Mouse (Mus musculus): ENCODE measurements around the gene Myod1. TPM values are rescaled to one million over a fixed set of nuclear protein-coding genes. Genes with fewer than 3 reads are reported as not detected.

Gene Myod1
- polyA plus RNA-seq, 1 experiment from 2014 or later = 2.6 TPM

DNA sequence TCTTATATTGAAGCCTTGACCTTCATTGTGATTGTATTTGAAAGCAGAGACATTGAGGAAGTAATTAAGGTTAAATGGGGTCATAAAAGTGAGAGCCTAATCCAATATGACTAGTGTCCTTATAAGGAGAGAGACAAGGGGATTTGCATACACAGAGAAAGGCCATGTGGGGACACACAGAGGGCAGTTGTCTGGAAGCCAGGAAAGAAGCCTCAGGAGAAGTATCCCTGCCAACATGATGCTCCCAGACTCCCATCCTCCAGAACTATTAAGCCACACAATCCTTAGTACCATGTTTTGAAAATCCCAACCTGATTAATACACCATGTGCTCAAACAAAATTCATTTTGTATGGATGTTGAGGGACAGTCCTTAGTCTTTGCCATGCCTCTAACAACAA is 14.5 kb upstream of the Myod1 start:
- Histone ChIP-seq H3K27me3 (no peaks in the 10 kb centered on the region), H3K36me3 (no peaks in the 10 kb centered on the region), H3K9me3 (replicated peaks) (no peaks in the 10 kb centered on the region), H3K9ac (no peak overlapping the region), H3K4me3 (no peak overlapping the region), H3K4me2 (replicated peaks) (no peak overlapping the region), H3K4me1 (no peaks in the 10 kb centered on the region), H3K27ac (no peak overlapping the region)
- no peak for ATAC-seq (ENCODE audit: low FRiP score)

DNA sequence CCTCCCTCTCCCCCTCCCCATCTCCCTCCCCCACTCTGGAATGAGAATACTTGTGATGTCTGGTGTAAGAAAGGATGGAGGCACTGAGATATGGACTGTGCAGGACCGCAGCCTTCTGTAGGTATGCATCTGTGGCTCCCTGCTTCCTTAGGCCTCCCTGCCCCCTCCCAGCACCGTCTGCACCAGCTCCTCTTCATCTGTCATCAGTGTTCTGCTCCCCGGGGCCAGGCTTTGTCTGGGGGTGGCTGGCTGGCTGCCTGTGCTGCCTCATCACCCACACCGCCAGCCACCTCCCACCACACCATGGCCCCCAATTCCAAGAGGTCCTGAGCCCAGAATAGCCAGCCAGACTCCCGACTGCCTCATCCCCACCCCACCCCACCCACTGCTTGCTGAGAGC is 12.1 kb upstream of the Myod1 start:
- Histone ChIP-seq H3K27ac (no peak overlapping the region), H3K9me3 (replicated peaks) (no peaks in the 10 kb centered on the region), H3K4me1 (no peaks in the 10 kb centered on the region), H3K9ac (no peak overlapping the region), H3K4me3 (no peak overlapping the region), H3K27me3 (0 out of 2 replicates have a peak, but pooled peaks cover 3% of the 10 kb centered on the region), H3K4me2 (replicated peaks) (no peak overlapping the region), H3K36me3 (no peaks in the 10 kb centered on the region)
- 46% methylated on average over 5 of the region's 5 CpGs for WGBS
- ATAC-seq (ENCODE audit: low FRiP score) = no peak

DNA sequence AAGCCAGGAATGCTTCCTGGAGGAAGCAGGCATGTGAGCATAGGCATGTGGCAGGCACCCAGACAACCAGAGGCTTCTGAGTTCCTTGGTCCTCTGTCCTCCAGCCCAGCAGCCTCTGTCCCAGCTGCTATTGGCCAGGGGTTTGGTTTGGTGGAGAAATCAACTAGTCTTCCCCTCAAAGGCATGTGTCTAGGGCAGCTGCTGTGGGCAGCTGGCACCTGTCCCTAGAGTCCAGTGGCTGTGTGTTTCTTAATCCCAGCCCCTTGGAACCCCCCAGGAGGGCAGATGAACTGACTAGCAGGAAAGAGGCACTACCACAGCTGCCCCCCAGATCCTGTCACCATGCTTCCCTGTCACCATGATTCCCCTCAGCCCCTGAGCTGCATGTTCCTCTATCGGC is 10.5 kb upstream of the Myod1 start:
- 60% methylated on average over 1 of the region's 1 CpGs for WGBS

GRCm38 (mm10) chr7:46371104-46371503 is 5.2 kb upstream of the Myod1 start:
- no peaks in the 10 kb centered on the region for H3K36me3 ChIP-seq
- no peak overlapping the region for H3K9ac ChIP-seq
- H3K9me3 ChIP-seq (replicated peaks) = no peaks in the 10 kb centered on the region
- peaks cover 44% of the 10 kb centered on the region for H3K27me3 ChIP-seq
- ATAC-seq (ENCODE audit: low FRiP score) = no peak
- no peak overlapping the region for H3K4me2 ChIP-seq (replicated peaks)
- no peak overlapping the region for H3K27ac ChIP-seq
- no peak overlapping the region for H3K4me3 ChIP-seq
- 78% methylated on average over 4 of the region's 4 CpGs for WGBS
- H3K4me1 ChIP-seq = peaks cover 1% of the 10 kb centered on the region; the same call in 1 of the 2 replicates

More for the DNA sequence above, 10.5 kb upstream of the Myod1 start:
- no peaks in the 10 kb centered on the region for H3K9me3 ChIP-seq (replicated peaks)
- H3K4me1 ChIP-seq = no peaks in the 10 kb centered on the region
- H3K36me3 ChIP-seq = no peaks in the 10 kb centered on the region
- no peak overlapping the region for H3K4me2 ChIP-seq (replicated peaks)
- H3K9ac ChIP-seq = no peak overlapping the region
- H3K27me3 ChIP-seq = peaks cover 8% of the 10 kb centered on the region; the same call in 1 of the 2 replicates
- no peak for ATAC-seq (ENCODE audit: low FRiP score)
- no peak overlapping the region for H3K4me3 ChIP-seq
- no peak overlapping the region for H3K27ac ChIP-seq

- peak; percentile 15; the same call in 1 of the 2 replicates for ATAC-seq (ENCODE audit: low FRiP score)
Observed at GRCm38 (mm10) chr7:46377008-46377346, 703 bp downstream of the Myod1 start.

DNA sequence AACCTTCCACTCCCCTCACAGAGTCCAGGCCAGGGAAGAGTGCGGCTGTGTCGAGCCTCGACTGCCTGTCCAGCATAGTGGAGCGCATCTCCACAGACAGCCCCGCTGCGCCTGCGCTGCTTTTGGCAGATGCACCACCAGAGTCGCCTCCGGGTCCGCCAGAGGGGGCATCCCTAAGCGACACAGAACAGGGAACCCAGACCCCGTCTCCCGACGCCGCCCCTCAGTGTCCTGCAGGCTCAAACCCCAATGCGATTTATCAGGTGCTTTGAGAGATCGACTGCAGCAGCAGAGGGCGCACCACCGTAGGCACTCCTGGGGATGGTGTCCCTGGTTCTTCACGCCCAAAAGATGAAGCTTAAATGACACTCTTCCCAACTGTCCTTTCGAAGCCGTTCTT is 1.8 kb downstream of the Myod1 start:
- H3K9me3 ChIP-seq (replicated peaks) = no peaks in the 10 kb centered on the region
- H3K9ac ChIP-seq = no peak overlapping the region
- H3K27ac ChIP-seq = no peak overlapping the region
- H3K27me3 ChIP-seq = peaks cover 74% of the 10 kb centered on the region
- H3K4me3 ChIP-seq = peak overlapping the region; percentile 24; the same call in 1 of the 2 replicates
- ATAC-seq (ENCODE audit: low FRiP score) = no peak
- H3K36me3 ChIP-seq = no peaks in the 10 kb centered on the region
- H3K4me1 ChIP-seq = peaks cover 26% of the 10 kb centered on the region
- peak overlapping the region; percentile 50 for H3K4me2 ChIP-seq (replicated peaks)
- 2% methylated on average over 22 of the region's 22 CpGs for WGBS

More at GRCm38 (mm10) chr7:46377008-46377346, 703 bp downstream of the Myod1 start:
- H3K27me3 ChIP-seq = peaks cover 84% of the 10 kb centered on the region
- no peaks in the 10 kb centered on the region for H3K36me3 ChIP-seq
- H3K27ac ChIP-seq = no peak overlapping the region
- WGBS = 1% methylated on average over 33 of the region's 33 CpGs
- peak overlapping the region; percentile 50 for H3K4me2 ChIP-seq (replicated peaks)
- H3K4me1 ChIP-seq = peaks cover 26% of the 10 kb centered on the region
- no peaks in the 10 kb centered on the region for H3K9me3 ChIP-seq (replicated peaks)
- H3K9ac ChIP-seq = 0 out of 2 replicates have a peak overlapping the region, but pooled peaks have one; percentile 23
- peak overlapping the region; percentile 24 for H3K4me3 ChIP-seq

DNA sequence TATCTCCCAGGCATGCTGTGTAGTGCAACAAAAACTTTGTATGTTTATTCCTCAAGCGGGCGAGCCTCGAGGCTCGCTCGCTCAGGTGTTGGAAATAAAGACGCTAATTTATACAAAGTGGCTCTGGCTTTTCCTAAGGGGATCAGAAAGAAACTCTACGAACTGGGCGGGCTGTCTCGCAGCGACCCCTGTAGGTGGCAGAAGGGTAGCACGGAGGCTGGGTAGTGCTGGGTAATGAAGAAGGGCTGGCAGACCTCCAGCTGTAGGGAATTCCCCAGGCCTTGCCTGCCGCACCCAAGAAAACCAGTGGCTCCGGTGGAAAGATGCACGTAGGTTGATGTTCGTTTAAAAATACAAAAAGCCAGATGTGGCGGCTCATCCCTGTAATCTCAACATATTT is 2.7 kb downstream of the Myod1 start:
- H3K4me2 ChIP-seq (replicated peaks) = no peak overlapping the region
- H3K4me1 ChIP-seq = peaks cover 26% of the 10 kb centered on the region
- no peak overlapping the region for H3K27ac ChIP-seq
- no peak overlapping the region for H3K9ac ChIP-seq
- no peak overlapping the region for H3K4me3 ChIP-seq
- peaks cover 68% of the 10 kb centered on the region for H3K27me3 ChIP-seq
- no peak for ATAC-seq (ENCODE audit: low FRiP score)
- no peaks in the 10 kb centered on the region for H3K9me3 ChIP-seq (replicated peaks)
- WGBS = 11% methylated on average over 16 of the region's 16 CpGs
- no peaks in the 10 kb centered on the region for H3K36me3 ChIP-seq

DNA sequence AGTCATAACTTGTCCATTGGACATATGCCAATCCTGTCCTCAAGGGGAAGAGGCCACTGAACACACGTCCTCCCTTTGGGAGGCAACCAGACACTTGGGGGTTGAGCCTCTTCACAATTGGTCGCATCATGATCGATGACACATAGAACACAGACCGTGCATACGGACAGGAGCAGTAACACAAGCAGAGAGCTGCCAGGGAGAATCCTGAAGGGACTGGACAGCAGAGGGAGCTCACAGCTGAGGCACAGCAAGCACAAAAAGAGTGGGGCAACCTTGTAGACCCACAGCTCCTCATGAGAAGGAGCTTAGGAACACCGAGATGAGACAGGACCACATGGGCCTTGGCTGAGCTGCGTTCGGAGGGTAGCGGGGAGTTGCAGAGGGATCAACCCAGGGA is 4.4 kb downstream of the Myod1 start:
- Histone ChIP-seq H3K4me2 (replicated peaks) (no peak overlapping the region), H3K27ac (no peak overlapping the region), H3K9ac (no peak overlapping the region), H3K36me3 (no peaks in the 10 kb centered on the region), H3K4me1 (peaks cover 26% of the 10 kb centered on the region), H3K9me3 (replicated peaks) (no peaks in the 10 kb centered on the region), H3K27me3 (peaks cover 52% of the 10 kb centered on the region), H3K4me3 (no peak overlapping the region)
- WGBS = 67% methylated on average over 9 of the region's 9 CpGs
- ATAC-seq (ENCODE audit: low FRiP score) = no peak

GRCm38 (mm10) chr7:46387430-46387829 is 11.2 kb downstream of the Myod1 start:
- Histone ChIP-seq H3K4me2 (replicated peaks) (no peak overlapping the region), H3K9ac (no peak overlapping the region), H3K4me3 (no peak overlapping the region), H3K9me3 (replicated peaks) (no peaks in the 10 kb centered on the region), H3K4me1 (no peaks in the 10 kb centered on the region), H3K36me3 (no peaks in the 10 kb centered on the region), H3K27me3 (peaks cover 8% of the 10 kb centered on the region; the same call in 1 of the 2 replicates), H3K27ac (no peak overlapping the region)
- WGBS = 82% methylated on average over 3 of the region's 3 CpGs
- ATAC-seq (ENCODE audit: low FRiP score) = no peak

GRCm38 (mm10) chr7:46389456-46390085 is 13.3 kb downstream of the Myod1 start:
- Histone ChIP-seq H3K27ac (no peak overlapping the region), H3K36me3 (no peaks in the 10 kb centered on the region), H3K4me1 (no peaks in the 10 kb centered on the region), H3K4me2 (replicated peaks) (no peak overlapping the region), H3K9ac (no peak overlapping the region), H3K27me3 (peaks cover 21% of the 10 kb centered on the region), H3K9me3 (replicated peaks) (no peaks in the 10 kb centered on the region), H3K4me3 (no peak overlapping the region)
- no peak for ATAC-seq (ENCODE audit: low FRiP score)
- 83% methylated on average over 10 of the region's 10 CpGs for WGBS

DNA sequence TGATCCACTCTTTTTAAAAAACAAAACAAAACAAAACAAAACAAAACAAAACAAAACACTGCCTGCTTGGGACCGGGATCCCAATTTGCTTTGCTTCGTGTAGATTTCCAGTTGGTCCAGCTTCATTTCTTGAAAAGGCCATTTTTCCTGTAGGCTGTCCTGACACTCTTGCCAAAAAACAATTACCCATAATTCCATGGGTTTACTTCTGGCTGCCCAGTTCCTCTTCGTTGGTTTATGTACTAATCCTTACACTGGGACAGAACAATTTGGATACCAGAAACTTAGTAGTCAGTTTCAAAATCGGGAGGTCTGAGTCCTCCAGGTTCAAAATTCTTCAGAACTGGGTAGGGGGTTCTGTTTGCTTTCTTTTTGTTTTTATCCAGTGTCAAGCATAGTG is 14.0 kb downstream of the Myod1 start:
- H3K4me1 ChIP-seq = no peaks in the 10 kb centered on the region
- no peak for ATAC-seq (ENCODE audit: low FRiP score)
- H3K36me3 ChIP-seq = no peaks in the 10 kb centered on the region
- no peak overlapping the region for H3K9ac ChIP-seq
- 70% methylated on average over 4 of the region's 4 CpGs for WGBS
- no peaks in the 10 kb centered on the region for H3K9me3 ChIP-seq (replicated peaks)
- H3K4me2 ChIP-seq (replicated peaks) = no peak overlapping the region
- H3K27me3 ChIP-seq = peaks cover 28% of the 10 kb centered on the region
- no peak overlapping the region for H3K4me3 ChIP-seq
- no peak overlapping the region for H3K27ac ChIP-seq

DNA sequence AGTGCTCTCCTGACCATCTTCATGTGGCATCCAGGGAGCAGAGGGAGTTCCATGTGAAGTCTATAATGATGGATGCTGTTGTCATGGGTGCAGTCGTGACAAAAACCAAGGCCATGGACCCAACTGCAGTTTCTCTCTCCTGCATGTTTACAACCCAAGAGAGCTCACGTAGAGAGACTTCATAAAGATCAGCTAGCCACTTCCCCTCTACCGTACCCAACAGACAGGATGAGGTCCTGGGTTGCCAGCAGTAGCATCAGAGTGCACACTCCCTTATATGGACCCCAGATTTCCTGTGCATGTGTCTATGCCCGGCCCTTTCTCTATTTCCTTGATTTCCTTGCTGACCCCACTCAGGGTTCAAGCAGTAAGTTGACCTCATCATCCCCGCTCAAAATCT is 15.4 kb downstream of the Myod1 start:
- H3K27ac ChIP-seq = no peak overlapping the region
- H3K9ac ChIP-seq = 0 out of 2 replicates have a peak overlapping the region, but pooled peaks have one; percentile 13
- no peaks in the 10 kb centered on the region for H3K9me3 ChIP-seq (replicated peaks)
- peaks cover 6% of the 10 kb centered on the region for H3K4me1 ChIP-seq
- no peak for ATAC-seq (ENCODE audit: low FRiP score)
- WGBS = 71% methylated on average over 5 of the region's 5 CpGs
- peaks cover 40% of the 10 kb centered on the region for H3K27me3 ChIP-seq
- no peak overlapping the region for H3K4me2 ChIP-seq (replicated peaks)
- no peaks in the 10 kb centered on the region for H3K36me3 ChIP-seq
- H3K4me3 ChIP-seq = no peak overlapping the region

- no peak overlapping the region for H3K4me2 ChIP-seq (replicated peaks)
- peaks cover 47% of the 10 kb centered on the region for H3K27me3 ChIP-seq
- no peaks in the 10 kb centered on the region; the same call in 1 of the 2 replicates for H3K9me3 ChIP-seq (replicated peaks)
- H3K9ac ChIP-seq = no peak overlapping the region
- H3K27ac ChIP-seq = no peak overlapping the region
- 0% methylated on average over 2 of the region's 2 CpGs for WGBS
- peaks cover 19% of the 10 kb centered on the region for H3K4me1 ChIP-seq
- peak; percentile 50 for ATAC-seq (ENCODE audit: low FRiP score)
- no peak overlapping the region for H3K4me3 ChIP-seq
- H3K36me3 ChIP-seq = no peaks in the 10 kb centered on the region
Observed at GRCm38 (mm10) chr7:46393116-46393515, 16.8 kb downstream of the Myod1 start.
